Mouse (Mus musculus) midbrain, embryonic 15.5 days (tissue): ENCODE measurements around the gene Zbtb20. TPM values are rescaled to one million over a fixed set of nuclear protein-coding genes. Genes with fewer than 3 reads are reported as not detected.

Experiments
- ATAC-seq: fragments of 200-750 bp; cut with Nextera tagmentation; replicated peaks from 2 replicates; pipeline ENCODE4 v1.8.0; 2017; ENCODE audit warnings: moderate TSS enrichment
- H3K27ac ChIP-seq: fragments of 300-500 bp; sonication (generic); 2 replicates; pipeline ENCODE4 v1.5.1; 2015; ENCODE audit warnings: mild to moderate bottlenecking, inconsistent platforms
- H3K27me3 ChIP-seq: fragments of 300-500 bp; sonication (generic); replicated peaks from 2 replicates; pipeline ENCODE4 v1.6.1; 2015; ENCODE audit warnings: inconsistent platforms
- H3K36me3 ChIP-seq: fragments of 300-500 bp; sonication (generic); replicated peaks from 2 replicates; pipeline ENCODE4 v1.6.1; 2015; ENCODE audit warnings: inconsistent platforms
- H3K4me1 ChIP-seq: fragments of 300-500 bp; sonication (generic); 2 replicates; pipeline ENCODE4 v1.6.1; 2015; ENCODE audit warnings: inconsistent platforms
- H3K4me2 ChIP-seq: fragments of 300-500 bp; sonication (generic); 2 replicates; pipeline ENCODE4 v1.6.1; 2015; ENCODE audit warnings: inconsistent platforms, mild to moderate bottlenecking, moderate library complexity
- H3K4me3 ChIP-seq: fragments of 300-500 bp; sonication (generic); 2 replicates; pipeline ENCODE4 v1.5.1; 2015; ENCODE audit warnings: mild to moderate bottlenecking, inconsistent platforms
- H3K9ac ChIP-seq: fragments of 300-500 bp; sonication (generic); 2 replicates; pipeline ENCODE4 v1.6.1; 2015; ENCODE audit warnings: mild to moderate bottlenecking, inconsistent platforms
- H3K9me3 ChIP-seq: fragments of 300-500 bp; sonication (generic); 2 replicates; pipeline ENCODE4 v1.6.1; 2016; ENCODE audit warnings: inconsistent platforms
- WGBS: fragments of 180-500 bp; shearing (Covaris S2); methylation state at CpG from one replicate; pipeline ENCODE4 v1.1.7; 2015; ENCODE audit warnings: mixed read lengths; 5-methylcytosine and 5-hydroxymethylcytosine counted together
- polyA plus RNA-seq: library from polyadenylated mRNA; unstranded; fragments of >200 nt; fragmentation: Nextera tagmentation; extraction: Ambion mirVana; gene quantifications from 2 replicates; pipeline ENCODE4 v1.2.1, GENCODE M21; 2015

The Zbtb20 gene
- polyA plus RNA-seq, 1 experiment from 2014 or later, result 76.5 TPM

DNA sequence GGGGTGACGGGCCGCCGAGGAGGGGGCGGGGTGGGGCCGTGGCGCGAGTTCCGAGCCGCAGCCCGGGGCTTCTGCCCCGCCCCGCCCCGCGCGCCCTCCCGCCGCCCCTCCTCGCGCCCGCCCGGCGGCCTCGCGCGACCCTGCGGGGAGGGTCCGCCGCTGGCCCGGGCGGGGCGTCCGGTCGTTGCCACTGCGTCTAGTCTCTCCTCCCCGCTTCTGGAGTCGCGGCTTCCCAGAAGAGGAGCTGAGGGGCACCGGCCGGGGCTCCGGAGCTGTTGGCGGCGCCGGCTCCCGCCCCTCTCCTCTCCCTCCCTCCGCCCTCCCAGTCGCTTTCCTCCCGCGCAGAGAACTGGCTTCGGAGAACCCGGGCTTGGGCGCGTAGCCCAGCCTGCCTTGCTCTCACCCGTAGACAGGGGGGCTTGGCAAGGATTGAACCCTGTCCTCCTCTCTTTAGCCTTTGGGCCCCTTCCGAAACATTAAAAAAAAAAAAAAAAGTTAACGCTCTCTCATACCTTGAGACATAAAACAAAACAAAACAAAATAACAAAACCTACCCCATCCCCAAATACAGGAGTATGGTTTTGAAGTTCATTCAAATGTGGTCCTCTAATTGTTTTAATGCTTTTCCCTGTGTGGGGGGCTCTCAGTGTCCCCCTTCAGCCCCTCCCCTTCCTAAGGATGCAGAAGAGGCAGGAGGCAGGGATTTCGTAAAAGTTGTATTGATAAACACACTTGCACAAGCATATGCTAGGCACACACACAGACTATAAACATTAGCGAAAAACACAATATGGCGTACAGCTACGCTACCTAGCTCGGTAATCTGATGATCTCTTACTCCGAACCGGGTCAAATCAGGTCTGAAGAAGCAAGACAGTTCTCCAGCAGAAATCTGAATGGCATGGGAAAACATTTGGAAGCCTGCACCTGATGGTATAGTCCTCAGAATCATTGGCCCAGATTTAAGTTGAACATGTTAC is 630 bp downstream of the Zbtb20 start:
- no peaks in the 10 kb centered on the region for H3K9me3 ChIP-seq
- ATAC-seq, result peak; percentile 25
- peak overlapping the region; percentile 80 for H3K4me3 ChIP-seq
- peak overlapping the region; percentile 71 for H3K4me2 ChIP-seq
- H3K27me3 ChIP-seq, result no peaks in the 10 kb centered on the region
- under 1% methylated on average over 41 of the region's 62 CpGs for WGBS
- peak overlapping the region; percentile 58 for H3K9ac ChIP-seq
- peak overlapping the region; percentile 95 for H3K27ac ChIP-seq
- H3K4me1 ChIP-seq, result peaks cover 7% of the 10 kb centered on the region
- no peaks in the 10 kb centered on the region for H3K36me3 ChIP-seq

DNA sequence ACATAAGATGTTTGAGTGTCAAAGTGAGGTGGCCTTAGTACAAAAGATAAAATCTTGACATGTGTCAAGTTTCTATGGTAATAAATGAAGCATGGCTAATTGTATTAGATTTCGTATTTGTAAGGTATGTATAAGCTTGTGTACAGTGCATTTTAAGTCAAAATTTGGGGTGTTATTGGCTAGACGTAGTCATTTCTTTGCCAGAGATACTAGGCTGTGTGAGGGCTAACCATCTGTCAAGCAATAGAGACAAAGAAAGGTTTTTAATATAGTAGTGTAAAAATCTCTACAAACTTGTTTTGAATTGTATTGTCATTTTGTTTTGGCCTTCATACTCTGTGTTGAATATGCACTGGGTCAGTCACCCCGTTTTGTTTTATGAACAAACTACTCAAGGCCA is 4.4 kb downstream of the Zbtb20 start:
- Histone ChIP-seq H3K9ac (no peak overlapping the region), H3K4me3 (no peak overlapping the region), H3K4me2 (no peak overlapping the region), H3K9me3 (no peaks in the 10 kb centered on the region), H3K27me3 (no peaks in the 10 kb centered on the region), H3K4me1 (peaks cover 5% of the 10 kb centered on the region), H3K36me3 (no peaks in the 10 kb centered on the region), H3K27ac (no peak overlapping the region)
- WGBS, result 69% methylated on average over 3 of the region's 3 CpGs
- ATAC-seq, result no peak

DNA sequence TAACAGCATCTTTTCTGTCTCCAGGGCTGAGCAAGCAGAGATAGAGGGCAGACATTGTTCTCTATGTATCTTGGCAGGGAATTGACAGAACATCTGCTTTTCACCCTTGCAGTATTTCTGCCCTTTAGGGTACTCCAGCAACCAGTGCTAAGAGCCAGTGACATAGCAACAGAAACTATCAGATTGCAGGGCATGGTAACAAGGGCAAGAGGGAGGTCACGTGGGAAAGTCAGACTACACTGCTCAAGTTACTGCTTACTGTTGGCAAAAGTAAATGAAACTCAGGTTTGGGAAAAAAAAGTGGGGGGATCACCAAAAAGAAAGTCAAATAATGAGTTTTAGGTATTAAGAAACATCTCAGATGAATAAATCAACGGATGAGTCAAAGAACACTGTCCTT is 9.9 kb downstream of the Zbtb20 start:
- Histone ChIP-seq H3K27ac (no peak overlapping the region), H3K36me3 (no peaks in the 10 kb centered on the region), H3K27me3 (no peaks in the 10 kb centered on the region), H3K4me1 (no peaks in the 10 kb centered on the region), H3K9ac (no peak overlapping the region), H3K4me3 (no peak overlapping the region), H3K9me3 (no peaks in the 10 kb centered on the region), H3K4me2 (no peak overlapping the region)
- WGBS, result 70% methylated on average over 2 of the region's 2 CpGs
- ATAC-seq, result no peak

DNA sequence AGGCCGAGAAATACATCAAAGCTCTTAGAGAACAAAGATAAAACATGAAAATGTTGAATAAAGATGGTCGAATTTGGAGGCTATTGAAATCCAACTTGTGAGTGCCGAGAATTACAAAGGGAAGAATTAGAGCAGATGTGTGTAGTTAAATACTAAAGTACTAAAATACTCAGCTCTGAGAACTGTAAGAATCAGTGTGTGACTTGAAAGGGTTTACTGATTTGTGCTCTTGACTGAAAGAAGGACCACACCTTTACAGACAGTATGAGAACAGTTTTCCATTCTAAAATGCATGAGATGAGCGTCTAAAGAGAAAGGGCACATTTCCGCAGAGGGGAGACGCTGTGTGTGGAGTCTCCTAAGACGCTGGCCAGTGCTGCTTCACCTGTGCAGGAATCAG is 10.3 kb downstream of the Zbtb20 start:
- no peaks in the 10 kb centered on the region for H3K36me3 ChIP-seq
- 78% methylated on average over 7 of the region's 7 CpGs for WGBS

DNA sequence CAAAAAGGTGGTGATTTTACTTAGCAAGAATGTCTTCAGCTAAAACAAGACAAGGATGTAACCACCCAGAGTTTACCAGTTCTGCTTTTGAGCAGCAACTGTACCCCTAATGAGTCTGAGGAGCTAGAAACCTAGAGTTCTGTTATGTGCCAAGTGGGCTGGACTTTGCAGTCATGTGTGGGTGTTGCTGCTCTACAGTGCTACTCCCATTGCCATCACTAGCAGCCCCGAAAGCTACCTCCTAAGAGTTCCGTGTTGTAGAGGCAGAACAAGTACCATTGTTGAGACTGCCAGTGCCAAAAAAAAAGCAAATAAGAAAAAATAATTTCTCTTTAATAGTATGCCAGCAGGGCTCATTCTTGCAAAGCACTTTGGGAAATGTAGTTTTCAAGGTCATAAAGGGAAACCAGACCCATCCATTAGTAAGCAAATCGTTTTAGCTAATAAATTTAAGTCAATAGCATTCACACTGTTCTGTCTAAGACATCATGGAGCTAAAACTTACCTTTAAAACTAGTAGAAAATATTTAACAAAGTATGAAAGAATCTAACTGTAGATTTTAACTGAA is 21.5 kb downstream of the Zbtb20 start:
- Histone ChIP-seq H3K4me1 (no peaks in the 10 kb centered on the region), H3K9ac (no peak overlapping the region), H3K4me3 (no peak overlapping the region), H3K4me2 (no peak overlapping the region), H3K36me3 (no peaks in the 10 kb centered on the region), H3K27ac (no peak overlapping the region), H3K27me3 (no peaks in the 10 kb centered on the region), H3K9me3 (no peaks in the 10 kb centered on the region)
- ATAC-seq, result no peak
- WGBS, result 92% methylated on average over 3 of the region's 3 CpGs

More for the DNA sequence above, 10.3 kb downstream of the Zbtb20 start:
- H3K9ac ChIP-seq, result no peak overlapping the region
- H3K9me3 ChIP-seq, result no peaks in the 10 kb centered on the region
- H3K4me3 ChIP-seq, result no peak overlapping the region
- H3K27me3 ChIP-seq, result no peaks in the 10 kb centered on the region
- no peaks in the 10 kb centered on the region for H3K4me1 ChIP-seq
- no peak overlapping the region for H3K27ac ChIP-seq
- H3K4me2 ChIP-seq, result no peak overlapping the region
- ATAC-seq, result no peak

DNA sequence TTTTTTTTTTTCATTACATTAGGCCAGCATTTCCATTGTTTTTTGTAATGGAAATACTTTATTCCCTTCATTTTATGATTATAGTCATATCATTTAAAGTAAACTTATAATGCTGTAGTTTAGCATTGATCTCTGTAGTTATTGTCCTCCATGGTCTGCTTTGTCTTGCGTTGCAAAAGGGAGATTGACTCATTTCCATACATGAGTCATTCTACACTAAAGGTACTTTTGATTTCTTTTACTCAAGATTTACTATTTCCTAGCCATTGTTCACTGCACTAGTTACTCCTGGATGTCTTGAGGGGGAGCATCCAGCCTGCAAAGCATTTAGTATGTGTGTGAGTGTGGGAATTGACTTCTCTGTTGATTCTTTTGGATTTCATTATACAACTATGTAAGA is 24.6 kb downstream of the Zbtb20 start:
- WGBS, result 96% methylated on average over 1 of the region's 1 CpGs
- H3K27ac ChIP-seq, result no peak overlapping the region
- no peaks in the 10 kb centered on the region for H3K9me3 ChIP-seq
- no peak overlapping the region for H3K4me2 ChIP-seq
- H3K9ac ChIP-seq, result no peak overlapping the region
- no peaks in the 10 kb centered on the region for H3K27me3 ChIP-seq
- ATAC-seq, result no peak
- no peaks in the 10 kb centered on the region for H3K36me3 ChIP-seq
- no peak overlapping the region for H3K4me3 ChIP-seq
- no peaks in the 10 kb centered on the region for H3K4me1 ChIP-seq

DNA sequence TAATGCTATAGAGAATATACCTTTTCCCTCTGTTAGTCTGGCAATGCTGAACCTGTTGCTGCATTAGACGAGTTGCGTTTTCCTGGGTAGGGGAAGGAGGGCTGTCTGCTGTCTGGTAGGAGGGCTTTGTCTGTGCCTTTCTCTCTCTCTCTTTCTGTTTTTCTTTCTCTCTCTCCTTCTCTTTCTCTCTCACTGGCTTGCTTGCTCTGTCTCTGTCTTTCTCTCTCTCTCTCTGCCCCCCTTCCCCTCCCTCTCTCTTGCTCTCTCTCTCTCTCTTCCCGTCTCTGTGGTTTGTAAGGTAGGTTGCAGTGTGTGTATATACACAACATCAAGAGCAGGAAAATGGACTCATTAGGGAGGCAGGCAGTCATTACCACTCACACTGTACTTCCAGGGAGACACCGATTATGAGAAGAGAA is 31.6 kb downstream of the Zbtb20 start:
- peak; percentile 56; the same call in 1 of the 2 replicates for ATAC-seq
- Histone ChIP-seq H3K4me1 (peaks cover 2% of the 10 kb centered on the region; the same call in 1 of the 2 replicates), H3K27me3 (no peaks in the 10 kb centered on the region), H3K9me3 (no peaks in the 10 kb centered on the region), H3K4me3 (peak overlapping the region; percentile 26), H3K36me3 (no peaks in the 10 kb centered on the region), H3K27ac (peak overlapping the region; percentile 65), H3K9ac (no peak overlapping the region), H3K4me2 (peak overlapping the region; percentile 41)
- WGBS, result 28% methylated on average over 4 of the region's 4 CpGs

DNA sequence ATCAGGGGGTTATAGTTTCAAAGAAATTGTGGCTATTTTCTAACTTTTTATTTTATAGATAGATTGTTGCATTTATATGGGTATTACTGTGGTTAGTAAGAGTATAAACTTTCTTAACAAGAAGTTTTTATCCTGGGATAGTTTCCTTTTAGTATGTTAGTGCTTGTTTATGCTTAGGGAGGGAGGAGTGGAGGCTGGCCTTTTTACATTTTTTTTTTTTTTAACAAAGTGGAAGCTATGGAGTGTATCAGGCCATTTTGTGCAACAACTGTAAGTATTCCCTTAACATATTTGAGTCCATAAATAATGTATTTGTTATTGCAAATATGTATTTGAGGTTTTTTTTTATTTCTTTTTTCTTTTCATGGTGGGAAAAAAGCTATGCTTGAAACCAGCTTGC is 32.7 kb downstream of the Zbtb20 start:
- no peaks in the 10 kb centered on the region for H3K9me3 ChIP-seq
- no peak overlapping the region for H3K4me3 ChIP-seq
- no peak overlapping the region for H3K9ac ChIP-seq
- no peak overlapping the region for H3K27ac ChIP-seq
- H3K4me1 ChIP-seq, result peaks cover 2% of the 10 kb centered on the region; the same call in 1 of the 2 replicates
- H3K36me3 ChIP-seq, result no peaks in the 10 kb centered on the region
- H3K4me2 ChIP-seq, result peak overlapping the region; percentile 20
- no peaks in the 10 kb centered on the region for H3K27me3 ChIP-seq
- ATAC-seq, result no peak

DNA sequence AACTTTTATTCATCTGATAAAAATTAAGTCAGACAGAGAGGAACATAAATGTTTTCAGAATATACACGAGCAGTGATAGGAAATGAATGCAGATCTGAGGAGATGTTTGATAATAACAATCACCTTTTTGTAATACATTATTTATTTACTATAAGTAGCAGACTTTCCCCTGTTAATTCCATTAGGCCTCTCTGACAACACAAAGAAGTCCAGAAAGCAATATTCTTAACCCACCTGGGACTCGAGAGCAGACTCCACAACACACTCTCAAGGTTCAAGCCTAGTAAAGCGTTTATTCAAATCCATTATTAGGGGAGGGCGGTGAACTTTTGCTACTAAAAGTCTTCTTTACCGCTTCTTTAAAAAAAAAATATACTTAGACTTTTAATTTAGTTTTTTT is 33.2 kb downstream of the Zbtb20 start:
- no peak for ATAC-seq
- Histone ChIP-seq H3K9ac (no peak overlapping the region), H3K27me3 (no peaks in the 10 kb centered on the region), H3K4me2 (no peak overlapping the region), H3K36me3 (no peaks in the 10 kb centered on the region), H3K4me1 (peaks cover 2% of the 10 kb centered on the region; the same call in 1 of the 2 replicates), H3K4me3 (no peak overlapping the region), H3K27ac (no peak overlapping the region), H3K9me3 (no peaks in the 10 kb centered on the region)
- 64% methylated on average over 5 of the region's 5 CpGs for WGBS

DNA sequence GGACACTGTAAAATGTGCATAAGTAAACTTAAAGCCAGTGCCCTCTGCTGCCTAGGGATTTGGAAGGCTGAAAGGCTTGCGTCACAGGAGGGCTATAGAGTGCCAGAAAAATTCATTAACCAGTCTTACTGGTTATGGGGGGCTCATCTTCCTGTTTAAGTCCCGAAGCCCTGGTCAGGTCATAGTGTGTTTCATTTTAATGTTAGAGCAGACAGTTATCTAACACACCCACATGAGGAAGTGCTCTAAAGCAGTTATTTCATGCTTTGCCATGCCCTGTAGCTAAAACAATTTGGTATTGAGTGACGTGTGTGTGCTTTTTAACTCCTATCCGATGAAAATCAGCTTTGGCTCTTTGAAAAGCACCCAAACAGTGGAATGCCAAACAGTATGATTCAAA is 34.3 kb downstream of the Zbtb20 start:
- Histone ChIP-seq H3K4me2 (peak overlapping the region; percentile 1; the same call in 1 of the 2 replicates), H3K4me3 (no peak overlapping the region), H3K9me3 (no peaks in the 10 kb centered on the region), H3K36me3 (no peaks in the 10 kb centered on the region), H3K27ac (no peak overlapping the region), H3K27me3 (no peaks in the 10 kb centered on the region), H3K4me1 (peaks cover 5% of the 10 kb centered on the region; the same call in 1 of the 2 replicates), H3K9ac (no peak overlapping the region)
- 16% methylated on average over 4 of the region's 4 CpGs for WGBS
- no peak for ATAC-seq

DNA sequence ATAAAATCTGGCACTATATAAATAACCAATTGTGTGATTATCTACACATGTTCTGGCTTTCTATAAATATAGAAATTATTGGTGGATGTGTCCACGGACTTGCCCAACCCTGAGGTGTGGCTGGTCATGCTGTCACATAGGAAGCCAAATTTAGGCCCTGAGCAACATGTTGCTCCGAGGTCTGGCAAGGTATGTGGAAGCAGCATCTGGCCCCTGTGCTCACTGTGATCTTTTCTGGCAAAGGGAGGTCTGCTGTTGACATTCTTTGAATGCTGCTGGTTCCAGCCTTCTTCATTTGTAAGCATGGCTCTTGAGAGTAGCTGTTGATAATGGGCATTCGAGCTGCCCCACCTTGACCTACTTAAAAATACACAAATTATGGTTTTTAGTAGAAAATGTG is 35.0 kb downstream of the Zbtb20 start:
- no peaks in the 10 kb centered on the region for H3K27me3 ChIP-seq
- no peak overlapping the region for H3K4me2 ChIP-seq
- no peak for ATAC-seq
- H3K4me1 ChIP-seq, result peaks cover 5% of the 10 kb centered on the region; the same call in 1 of the 2 replicates
- 73% methylated on average over 3 of the region's 3 CpGs for WGBS
- H3K4me3 ChIP-seq, result no peak overlapping the region
- no peak overlapping the region for H3K9ac ChIP-seq
- no peaks in the 10 kb centered on the region for H3K9me3 ChIP-seq
- H3K27ac ChIP-seq, result no peak overlapping the region
- H3K36me3 ChIP-seq, result no peaks in the 10 kb centered on the region

DNA sequence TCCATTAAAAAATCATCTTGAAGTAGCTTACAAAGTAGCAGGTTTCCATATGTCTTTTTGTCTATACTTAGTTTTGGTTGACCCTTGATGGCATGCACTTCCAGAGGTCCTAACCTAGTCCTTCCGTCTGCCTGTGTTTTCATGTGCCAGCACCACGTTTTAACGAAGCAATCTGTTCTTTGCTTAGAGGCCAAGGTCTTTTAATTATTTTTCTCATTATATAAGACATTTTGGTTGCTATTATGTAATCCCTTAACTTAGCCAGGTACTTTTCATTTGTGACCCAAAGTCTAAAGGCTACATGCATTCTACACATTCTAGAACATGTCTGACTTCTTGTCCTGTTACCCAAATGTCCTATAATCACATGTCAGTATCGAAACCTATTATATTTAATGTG is 35.6 kb downstream of the Zbtb20 start:
- Histone ChIP-seq H3K4me2 (no peak overlapping the region), H3K27me3 (no peaks in the 10 kb centered on the region)
- 89% methylated on average over 4 of the region's 4 CpGs for WGBS

More for the DNA sequence above, 35.6 kb downstream of the Zbtb20 start:
- Histone ChIP-seq H3K4me3 (no peak overlapping the region), H3K9me3 (no peaks in the 10 kb centered on the region), H3K4me1 (peaks cover 5% of the 10 kb centered on the region; the same call in 1 of the 2 replicates), H3K9ac (no peak overlapping the region), H3K27ac (no peak overlapping the region), H3K36me3 (no peaks in the 10 kb centered on the region)
- no peak for ATAC-seq
